Mouse (Mus musculus) lung, adult 18-20 months (tissue): ENCODE data around the gene Prkaa2.
A peak's percentile ranks its signal among the peaks of the same experiment; 100 is the strongest.
"Not testable (repeated sequence)": the region's sequence is repeated elsewhere in the genome, so short reads cannot be mapped to it uniquely, and the experiment has no call there.

Experiments used
- DNase-seq, 2 experiments: peaks; one replicate each; pipeline ENCODE4 v3.0.0; 2022; ENCODE audit warnings: mixed read lengths in 2 of 2

The Prkaa2 gene

DNA sequence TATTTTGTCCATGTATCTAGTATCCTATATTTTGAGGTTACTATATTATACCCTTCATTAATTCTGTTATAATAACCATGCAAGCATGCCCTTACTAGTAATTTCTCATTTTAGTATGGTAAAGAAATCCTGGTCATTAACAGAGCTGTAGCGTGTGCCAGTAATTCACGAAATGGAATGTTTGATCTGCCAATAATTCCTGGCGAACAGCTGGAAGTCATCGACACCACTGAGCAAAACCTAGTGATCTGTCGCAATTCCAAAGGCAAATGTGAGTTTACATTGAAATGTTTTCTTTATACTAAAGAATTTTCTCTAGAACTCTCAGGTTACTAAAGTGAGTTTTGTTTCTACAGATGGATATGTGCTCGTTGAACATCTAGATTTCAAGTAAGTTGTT lies 94.2 kb downstream of the Prkaa2 start:
- no peak for DNase-seq

DNA sequence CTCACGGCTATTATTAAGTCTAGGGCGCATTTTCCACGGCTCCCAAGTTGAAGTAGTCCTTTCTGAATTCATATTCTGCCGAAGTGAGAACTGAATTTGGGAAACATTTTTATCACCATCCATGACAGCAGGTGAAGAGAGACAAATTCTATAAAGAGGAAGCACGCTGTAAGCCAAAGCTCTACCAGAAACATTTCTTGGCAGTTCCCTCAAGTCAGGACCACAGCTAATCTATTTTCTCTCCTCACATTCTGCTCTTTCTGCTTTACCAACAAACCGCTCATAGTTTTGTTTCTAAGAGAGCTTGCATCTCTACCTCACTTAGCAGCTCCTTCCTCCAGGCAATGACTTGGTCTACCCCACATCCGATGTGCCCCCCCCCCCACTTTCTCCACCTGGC lies 96.0 kb downstream of the Prkaa2 start:
- no peak for DNase-seq

DNA sequence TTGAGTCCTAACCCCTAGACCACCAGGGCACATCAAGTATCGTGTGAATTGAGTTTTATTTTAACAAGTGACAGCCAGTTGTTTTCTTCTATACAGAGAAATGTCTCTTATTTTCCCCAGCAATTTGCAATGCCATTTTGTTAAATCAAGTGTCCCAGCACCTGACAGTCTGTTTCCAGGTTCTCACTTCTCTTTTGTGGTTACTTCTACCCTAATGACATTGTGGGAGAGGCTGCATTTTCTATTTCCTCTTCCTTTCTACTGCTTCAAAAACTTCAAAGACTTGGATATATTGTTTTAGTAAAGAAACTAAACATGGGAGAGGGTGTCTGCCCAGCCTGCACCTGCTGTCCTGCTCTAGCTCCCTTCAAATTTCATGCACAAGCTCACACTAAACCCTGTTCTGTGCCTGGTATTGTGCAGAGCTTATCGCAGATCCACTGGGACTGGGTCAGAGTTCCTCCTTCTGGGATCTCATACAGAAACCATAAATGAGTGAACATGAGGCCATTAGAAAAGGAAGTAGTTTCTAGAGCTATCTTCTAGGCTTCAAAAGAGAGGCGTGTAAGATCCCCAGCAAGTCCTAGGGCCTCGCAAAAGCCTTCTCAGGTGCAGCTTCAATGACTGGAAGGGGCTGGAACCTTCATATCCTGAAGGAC lies 102.2 kb downstream of the Prkaa2 start:
- no peak for DNase-seq

DNA sequence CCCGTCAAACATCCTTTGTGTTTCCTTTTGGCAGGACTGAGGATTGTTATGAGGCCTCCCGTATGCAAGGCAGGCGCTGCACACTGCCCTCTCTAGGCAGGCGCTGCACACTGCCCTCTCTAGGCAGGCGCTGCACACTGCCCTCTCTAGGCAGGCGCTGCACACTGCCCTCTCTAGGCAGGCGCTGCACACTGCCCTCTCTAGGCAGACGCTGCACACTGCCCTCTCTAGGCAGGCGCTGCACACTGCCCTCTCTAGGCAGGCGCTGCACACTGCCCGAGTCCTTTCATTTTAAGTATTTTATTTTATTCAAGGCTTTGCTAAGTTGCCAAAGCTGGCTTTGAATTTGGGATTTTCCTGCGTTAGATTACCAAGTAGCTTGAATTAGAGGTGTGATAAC lies 105.0 kb downstream of the Prkaa2 start:
- not testable (repeated sequence) for DNase-seq

DNA sequence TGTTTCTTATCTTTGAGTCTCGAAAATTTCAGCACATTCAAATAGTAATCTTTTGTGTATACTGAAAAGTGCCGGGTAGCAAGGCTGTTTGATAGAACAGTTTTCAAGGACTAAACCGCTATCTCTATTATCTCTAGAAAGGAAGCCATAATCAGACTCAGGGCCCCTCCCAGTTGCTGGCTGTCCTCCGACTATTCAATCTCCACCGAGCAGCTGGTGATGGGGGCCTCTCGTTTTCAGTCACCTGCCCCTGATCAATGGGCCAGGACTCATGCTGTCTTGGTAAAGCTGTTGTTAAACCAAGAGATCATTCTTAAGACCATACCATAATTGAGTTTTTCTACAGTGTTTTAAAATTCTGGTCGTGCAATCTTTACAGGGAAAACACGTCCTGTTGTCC lies 105.6 kb downstream of the Prkaa2 start:
- DNase-seq: no peak

DNA sequence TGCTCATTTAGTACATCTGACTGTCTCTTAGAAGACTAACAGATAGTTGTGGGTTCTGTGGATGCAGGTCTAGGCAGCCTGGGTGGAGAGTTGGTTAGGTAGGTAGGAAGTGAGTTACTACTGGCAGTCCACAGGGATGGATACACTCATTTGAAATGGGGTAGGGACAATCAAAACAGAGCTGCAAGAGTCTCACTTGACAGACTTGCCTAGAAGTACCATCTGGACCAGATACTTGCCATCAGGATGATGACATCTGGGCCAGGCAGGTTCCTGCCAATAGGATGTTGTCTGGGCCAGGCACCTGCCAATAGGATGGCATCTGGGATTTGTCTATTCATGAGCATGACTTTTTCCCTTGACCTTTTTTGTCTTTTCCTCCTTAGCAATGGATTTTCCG lies 108.0 kb downstream of the Prkaa2 start:
- DNase-seq: no peak

GRCm38 (mm10) chr4:104999702-105000101 lies 110.0 kb downstream of the Prkaa2 start:
- DNase-seq: no peak

DNA sequence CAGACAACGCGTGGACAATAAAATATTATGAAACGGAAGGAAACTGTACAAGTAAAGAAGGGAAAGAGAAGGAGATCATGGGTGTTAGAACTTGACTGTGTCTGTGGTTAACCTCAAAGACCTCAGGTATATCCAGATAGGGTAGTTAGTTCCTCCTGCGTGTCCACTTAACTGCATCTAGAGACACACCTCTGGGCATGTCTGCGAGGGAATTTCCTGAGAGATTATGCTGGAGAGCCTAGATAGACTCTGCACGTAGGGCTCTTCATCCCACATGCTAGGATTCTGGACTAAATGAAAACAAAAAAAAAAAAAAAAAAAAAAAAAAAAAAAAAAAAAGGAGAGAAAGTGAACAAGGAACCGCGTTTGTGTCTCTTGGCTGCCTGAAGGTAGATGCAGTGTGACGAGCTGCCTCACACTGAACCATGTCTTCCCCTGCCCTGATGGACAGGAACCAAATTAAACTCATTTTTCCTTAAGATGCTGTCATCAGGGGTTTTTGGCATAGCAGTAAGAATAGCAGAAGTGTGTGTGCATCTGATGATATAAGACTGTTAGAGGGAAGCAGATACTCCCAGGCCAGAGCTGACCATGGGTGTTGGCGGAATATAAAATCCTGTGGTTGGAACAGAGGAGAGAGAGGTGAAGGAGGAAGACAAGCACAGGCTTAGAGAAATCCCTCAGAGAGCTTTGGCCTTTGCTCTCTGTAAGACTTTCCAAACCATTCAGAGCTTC lies 116.4 kb downstream of the Prkaa2 start:
- no peak for DNase-seq

DNA sequence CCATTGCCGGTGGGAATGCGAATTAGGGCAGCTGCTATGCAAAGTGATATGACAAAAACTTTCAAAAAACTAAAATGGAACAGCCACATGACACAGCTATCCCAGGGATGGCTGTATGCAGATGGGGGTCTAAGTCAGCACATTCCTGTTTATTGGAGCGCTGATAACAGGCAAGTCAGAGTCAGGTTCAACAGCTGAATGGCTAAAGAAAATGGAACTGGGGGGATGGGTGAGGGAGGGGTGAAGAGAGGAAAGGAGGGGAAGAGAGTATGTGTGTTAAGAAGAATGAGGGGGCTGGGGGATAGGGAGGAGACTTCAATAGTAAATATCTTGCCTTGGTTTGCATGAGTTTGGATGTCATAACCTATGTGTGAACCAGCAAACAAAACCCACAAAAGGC lies 117.4 kb downstream of the Prkaa2 start:
- DNase-seq: no peak

- DNase-seq: no peak
Measured at GRCm38 (mm10) chr4:104990686-104991085, 119.0 kb downstream of the Prkaa2 start.

DNA sequence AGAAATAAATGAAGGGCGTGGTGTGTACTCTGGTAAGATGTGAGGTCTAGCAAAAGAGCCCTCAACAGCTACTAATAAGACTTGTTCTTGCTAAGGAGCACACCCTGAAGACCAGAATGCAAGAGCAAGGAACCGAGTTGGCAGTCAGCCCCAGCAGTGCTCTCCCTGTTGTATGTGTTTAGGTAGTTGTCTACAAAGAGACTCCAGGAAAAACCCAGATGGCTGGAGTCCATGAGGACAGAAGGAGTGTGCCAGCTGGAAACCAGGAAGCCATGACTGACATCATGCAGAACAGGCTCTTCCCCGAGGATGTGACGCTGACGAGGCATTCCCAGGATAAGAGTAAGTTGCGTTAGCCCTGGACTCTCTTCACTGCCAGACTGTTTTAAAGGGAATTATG lies 119.7 kb downstream of the Prkaa2 start:
- DNase-seq: peak in 1 of 2 experiments; percentile 3

- DNase-seq: no peak
Measured at GRCm38 (mm10) chr4:104988709-104989108, 121.0 kb downstream of the Prkaa2 start.

DNA sequence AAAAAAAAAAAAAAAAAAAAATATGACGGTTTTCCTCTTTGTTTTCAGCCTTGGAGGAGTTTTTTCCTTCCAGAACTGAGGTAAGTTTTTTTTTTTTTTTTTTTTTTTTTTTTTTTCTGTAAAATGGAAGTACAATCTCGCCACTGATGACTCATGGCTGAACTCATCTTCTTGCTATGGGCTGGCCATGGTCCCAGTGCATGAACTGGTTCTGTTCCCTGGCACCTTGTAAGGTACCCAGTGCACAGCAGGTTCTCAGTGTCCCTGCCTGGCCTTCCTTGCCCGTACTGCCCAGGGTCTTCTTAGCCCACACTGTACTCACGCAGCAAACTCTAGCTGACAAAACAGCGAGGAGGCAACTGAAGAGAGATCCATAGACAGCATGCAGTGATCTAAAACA lies 121.6 kb downstream of the Prkaa2 start:
- DNase-seq: no peak

- DNase-seq: no peak
Measured at GRCm38 (mm10) chr4:104987631-104988030, 122.1 kb downstream of the Prkaa2 start.

- no peak for DNase-seq
Measured at GRCm38 (mm10) chr4:104985960-104986632, 123.6 kb downstream of the Prkaa2 start.
